Mouse (Mus musculus): ENCODE data around the gene Plcg2.

Gene Plcg2

DNA sequence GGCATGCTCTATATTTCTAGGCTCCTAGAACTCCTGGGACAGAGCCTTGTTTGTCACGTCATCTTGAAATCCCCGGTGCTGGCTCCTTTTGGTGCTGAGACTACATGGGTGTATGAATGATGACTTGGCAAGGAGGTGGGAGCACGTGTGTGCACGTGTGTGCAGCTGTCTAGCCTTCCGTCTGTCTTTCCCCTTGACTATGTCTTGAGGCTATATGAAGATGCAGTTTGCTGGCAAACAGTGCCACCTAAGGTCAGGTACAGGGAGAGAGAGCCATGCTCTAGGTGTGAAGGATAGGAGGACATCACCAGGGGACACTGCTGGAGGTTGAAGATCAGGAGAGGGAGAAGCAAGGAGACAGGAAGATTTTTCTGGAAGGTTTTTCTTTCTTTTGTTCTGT, 49.9 kb downstream of the Plcg2 start:
- no peak for ATAC-seq (ENCODE audit: low TSS enrichment)

DNA sequence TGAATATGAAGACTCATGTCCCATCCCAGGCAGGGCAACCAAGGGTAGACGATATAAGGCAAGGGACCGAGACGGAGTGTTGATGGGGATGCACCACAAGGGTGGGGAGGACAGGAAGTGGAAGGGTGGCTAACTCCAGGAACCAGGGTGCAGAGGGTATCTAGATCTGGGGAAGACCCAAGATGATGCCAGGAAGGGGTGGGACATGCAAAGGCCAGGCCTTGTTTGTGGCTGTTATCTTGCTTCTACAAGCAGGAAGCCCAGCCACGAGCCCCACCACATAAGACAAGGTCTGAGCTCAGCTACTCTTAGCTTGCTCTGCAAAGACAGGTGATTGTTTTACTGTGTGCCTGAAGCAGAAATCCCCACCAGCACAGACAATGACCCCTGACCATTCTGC, 50.4 kb downstream of the Plcg2 start:
- ATAC-seq (ENCODE audit: low TSS enrichment), result no peak

DNA sequence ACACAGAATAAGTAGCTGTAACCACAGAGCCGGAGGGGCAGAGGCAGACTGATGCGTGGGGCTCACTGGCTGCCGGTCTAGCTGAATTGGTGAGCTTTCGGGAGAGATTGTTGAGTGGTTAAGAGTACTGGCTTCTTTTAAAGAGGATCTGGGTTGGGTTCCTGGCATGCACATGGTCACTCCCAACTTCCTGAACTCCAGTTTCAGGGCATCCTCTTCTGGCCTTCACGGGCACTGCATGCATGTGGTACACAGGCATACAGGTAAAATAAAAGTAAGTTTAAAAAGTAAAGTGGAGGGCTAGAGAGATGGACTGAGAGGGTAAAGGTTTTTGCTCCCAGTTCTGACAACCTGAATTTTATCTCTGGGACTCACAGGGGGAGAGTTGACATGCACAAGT, 52.4 kb downstream of the Plcg2 start:
- no peak for ATAC-seq (ENCODE audit: low TSS enrichment)

DNA sequence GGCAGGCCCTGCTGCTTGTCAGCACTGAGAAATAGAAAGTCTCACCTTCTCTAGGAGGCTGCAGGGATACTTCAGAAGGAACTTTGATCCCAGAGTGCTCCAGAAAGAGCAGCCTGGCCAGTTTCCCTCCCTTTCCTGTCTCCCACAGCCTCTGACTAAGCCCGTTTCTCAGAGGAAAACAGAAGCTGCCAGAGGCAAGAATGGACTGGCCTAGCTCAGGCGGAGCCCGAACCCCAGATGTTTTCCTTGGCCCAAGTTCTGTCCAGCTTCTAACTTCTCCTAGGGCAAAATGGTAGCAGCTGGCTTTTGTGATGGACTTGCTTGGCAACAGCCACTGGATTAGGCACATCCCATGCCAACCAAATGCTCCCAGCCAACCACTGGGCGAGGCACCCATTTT, 62.9 kb downstream of the Plcg2 start:
- ATAC-seq (ENCODE audit: low TSS enrichment), result no peak

DNA sequence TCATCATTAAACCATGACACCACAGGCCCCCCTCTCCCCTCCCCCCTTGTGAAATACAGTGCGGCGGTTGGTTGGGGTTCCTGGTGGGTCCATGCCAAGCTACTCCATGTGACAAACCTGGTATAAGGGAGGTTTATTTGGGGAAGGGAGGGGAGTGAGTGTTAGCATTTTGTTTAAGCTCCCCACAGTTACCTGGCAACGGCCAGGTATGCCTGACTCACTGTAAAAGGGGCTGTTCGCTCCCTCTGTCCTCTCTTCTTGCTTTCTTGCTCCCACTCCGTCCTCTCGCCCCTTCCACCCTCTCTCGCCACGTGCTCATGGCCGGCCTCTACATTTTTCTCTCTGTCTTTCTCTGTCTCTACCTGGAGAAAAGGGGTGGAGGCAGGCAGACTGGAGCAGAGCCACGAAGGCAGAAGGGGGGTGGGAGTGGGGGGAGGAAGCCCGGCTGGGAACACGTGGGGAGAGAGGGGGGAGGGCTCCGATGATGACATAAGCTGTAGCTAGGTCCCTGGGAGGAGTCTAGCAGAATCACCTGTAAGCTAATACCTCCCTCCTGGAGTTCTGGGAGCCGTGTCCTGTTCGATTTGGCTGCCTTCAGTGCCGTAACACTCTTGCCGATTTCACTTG, 63.8 kb downstream of the Plcg2 start:
- ATAC-seq (ENCODE audit: low TSS enrichment), result no peak

DNA sequence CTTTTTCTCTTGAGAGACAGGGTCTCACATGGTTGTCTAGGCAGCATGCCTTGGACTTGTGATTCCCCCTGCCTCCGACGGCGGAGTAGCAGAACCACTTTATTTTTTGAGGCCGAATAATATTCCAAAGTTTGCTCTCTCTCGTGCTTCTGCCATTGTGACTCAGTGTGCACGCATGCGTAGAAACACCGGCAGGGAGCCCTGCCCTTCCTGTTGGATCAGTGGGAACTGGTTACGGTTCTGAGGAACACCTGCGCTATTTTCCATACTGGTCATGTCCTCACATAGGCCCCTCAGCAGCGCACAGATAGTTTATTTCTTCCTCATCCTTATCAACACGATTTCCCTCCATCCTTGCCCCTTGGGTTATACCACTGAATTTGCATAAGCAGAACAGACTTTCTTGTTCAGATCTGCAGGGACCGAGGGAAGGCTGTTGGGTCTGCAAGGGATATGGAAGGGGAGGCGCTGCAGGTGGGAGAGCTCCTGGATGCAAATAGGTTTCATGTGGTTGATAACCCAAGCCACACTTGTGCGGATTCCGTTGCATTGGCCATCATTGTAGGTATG, 64.4 kb downstream of the Plcg2 start:
- ATAC-seq (ENCODE audit: low TSS enrichment), result no peak

DNA sequence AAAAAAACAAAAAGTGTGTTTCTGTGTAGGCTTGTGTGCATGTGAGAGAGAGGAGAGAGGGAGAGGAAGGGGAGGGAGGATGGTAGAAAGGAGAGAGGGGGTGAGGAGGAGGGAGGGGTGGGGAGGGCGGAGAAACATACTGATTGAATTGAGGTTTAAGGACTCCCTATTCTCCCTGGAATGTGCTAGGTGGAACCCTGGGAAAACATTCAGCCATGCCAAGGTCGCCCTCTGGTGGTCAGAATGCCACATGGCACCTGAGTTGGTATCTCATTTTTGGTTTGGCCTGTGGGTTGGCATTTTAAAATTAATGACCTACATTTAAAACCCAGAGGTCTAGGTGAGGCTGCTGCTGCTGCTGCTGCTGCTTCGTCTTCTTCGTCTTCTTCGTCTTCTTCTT, 71.3 kb downstream of the Plcg2 start:
- peak; percentile 72 for ATAC-seq (ENCODE audit: low TSS enrichment)

DNA sequence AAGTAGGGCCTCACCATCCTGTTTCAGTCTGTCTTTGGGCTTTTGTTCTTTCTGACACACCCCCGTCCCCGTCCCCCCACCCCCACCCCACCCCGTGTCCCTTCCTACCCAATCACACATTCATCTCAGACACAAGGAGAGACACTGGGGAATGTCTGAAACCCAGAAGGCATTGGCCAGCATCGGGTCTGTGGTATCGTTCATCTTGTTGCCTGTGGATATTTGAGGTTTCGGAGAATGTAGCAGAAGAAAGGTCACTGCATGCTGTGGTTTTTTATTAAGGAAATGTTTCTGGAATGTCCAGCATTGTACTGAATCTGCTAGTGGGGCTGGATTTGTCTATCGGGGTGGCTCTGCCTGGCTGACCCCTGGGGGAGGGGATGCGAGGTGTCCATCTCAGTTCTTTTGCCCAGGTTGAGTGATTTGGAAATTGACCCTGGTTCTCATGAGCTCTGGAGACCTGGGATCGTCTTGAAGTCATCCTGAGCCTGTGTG, 78.2 kb downstream of the Plcg2 start:
- no peak for ATAC-seq (ENCODE audit: low TSS enrichment)

DNA sequence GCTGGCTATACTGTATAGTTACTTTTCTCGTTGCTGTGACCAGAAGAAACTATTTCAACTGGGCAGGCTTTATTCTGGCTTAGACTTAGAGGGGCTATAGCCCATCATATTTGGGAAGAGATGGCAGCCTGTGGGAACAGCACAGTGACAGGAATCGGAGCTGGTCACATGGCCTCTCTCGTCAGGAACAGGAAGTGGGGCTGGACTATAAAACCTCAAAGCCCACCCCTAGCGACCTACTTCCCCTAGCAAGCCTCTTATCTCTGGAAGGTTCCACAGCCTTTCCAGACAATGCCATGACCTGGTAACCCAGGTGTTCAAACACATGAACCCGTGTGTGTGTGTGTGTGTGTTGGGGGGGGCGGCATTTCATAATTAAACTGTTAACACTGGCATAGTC, 79.0 kb downstream of the Plcg2 start:
- no peak for ATAC-seq (ENCODE audit: low TSS enrichment)

DNA sequence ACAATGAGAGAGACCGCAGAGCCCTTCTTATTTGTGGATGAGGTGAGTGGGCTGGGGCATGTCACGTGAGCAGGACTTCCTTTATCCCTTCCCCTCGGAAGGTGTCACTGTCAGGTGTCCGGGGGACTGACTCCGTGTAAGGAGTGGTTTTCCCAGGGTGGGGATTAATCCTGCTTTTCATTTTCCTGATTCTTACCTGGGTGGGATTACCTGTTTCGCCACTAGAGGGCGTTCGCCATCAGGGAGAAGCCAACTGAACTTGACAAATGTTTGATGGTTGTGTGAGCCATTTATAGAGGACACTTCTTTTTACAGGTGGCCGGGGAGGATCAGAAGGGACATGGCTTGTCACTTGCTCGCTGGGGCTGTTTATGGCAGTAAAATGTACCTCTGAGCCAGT, 79.8 kb downstream of the Plcg2 start:
- no peak for ATAC-seq (ENCODE audit: low TSS enrichment)

DNA sequence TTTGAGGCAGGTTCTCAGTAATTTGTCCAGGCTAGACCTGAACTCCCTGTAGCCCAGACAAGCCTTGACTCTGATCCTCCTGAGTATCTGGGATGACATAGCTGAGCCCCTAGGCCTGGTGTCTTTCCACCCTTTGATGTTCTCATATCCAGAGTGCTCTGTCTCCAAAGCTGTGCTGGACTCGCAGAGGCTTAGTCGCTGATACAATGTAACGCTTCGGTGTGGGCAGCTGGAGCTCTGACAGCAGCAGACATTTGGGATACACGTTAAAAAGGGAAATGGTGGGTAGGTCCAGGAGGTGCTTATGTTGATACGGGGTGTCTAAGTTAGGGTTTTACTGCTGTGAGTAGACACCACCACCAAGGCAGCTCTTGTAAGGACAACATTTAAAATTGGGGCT, 80.8 kb downstream of the Plcg2 start:
- ATAC-seq (ENCODE audit: low TSS enrichment), result no peak

DNA sequence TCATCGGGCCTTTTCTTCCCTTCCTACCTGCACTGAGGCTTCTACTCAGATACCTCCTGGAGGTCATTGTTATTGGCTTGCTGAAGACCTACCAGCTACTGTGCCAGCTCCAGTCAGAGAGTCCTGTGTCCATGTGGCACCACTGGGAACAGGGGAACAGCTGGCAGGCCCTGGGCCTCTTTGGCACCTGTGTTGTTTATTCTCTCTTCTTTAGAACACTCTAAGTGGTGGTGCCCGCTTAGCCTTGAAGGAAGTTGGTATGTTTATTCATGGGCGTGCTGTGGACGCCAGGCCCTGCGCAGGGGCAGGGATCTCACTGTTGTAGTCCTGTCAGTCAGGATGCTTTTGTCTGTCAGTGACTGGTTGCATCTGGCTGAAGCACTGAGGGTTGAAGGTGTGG, 95.8 kb downstream of the Plcg2 start:
- ATAC-seq (ENCODE audit: low TSS enrichment), result no peak

DNA sequence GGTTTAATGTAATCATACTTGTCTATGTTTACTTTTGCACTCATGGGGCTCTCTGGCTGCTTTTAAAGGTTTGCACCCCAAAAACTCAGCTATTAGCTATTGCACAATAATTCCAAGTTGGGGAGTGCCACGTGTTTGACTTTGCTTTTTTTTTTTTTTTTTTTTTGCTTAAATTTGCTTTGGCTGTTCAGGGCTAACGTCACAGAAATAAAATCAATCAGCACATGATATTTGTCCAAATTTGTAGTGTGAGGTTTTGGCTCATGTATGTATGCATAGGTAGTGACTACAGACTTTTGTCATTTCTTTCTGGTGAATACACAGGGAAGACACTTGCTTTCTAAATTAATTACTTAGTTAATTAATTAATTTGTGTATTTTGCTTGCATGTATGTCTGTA, 96.9 kb downstream of the Plcg2 start:
- ATAC-seq (ENCODE audit: low TSS enrichment), result no peak

DNA sequence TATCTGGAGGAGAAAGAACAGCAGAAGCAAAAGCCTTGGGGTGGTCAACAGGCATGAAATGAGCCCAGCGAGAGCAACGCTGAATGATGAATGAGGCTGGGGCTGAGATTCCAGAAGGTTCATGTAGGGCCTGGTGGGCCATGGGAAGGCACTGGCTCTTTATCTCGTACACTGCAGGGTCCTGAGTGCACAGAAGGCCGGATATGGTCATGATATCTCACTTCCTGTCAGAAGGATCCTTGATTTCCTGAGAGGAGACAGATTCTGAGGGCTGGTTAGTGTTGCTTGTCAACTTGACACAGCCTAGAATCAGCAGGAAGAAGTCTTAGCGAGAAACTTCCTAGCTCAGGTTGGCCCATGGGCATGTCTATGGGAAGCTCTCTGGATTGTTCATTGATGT, 98.7 kb downstream of the Plcg2 start:
- ATAC-seq (ENCODE audit: low TSS enrichment), result no peak

DNA sequence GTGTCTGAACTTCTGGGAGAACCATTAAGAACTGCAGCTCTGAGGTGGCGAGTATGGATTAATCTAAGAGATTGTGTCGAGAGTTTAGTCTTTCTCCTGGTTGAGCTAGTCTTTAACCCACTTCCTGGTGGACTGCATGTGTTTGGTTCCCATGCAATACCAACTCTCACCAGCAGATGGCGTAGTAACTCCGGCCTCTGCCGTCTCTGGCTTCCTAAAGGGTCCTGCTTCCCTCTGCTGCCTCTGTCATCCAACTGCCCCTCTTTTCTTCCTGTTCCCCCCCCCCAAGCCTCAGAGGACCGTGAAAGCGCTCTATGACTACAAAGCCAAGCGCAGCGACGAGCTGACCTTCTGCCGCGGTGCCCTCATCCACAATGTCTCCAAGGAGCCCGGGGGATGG, 102.7 kb downstream of the Plcg2 start:
- ATAC-seq (ENCODE audit: low TSS enrichment), result no peak

DNA sequence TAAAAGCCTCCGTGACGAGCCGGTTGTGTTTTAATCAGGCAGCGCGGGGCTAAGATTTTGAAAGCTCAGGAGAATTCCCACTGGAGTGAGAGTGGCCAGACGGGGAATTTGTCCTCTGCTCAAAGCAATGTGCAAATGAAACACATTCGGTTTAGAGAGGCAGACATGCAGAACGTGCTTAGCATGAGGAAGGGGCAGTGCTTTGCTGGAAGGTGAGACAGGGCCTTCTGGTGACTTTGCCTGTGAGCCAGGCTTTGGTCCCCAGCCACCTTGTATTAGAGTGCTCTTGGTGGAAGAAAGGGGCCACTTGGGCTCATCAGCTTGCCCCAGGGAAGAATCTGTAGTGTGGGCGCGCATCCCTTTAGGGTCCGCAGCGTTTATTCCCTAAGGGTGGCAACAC, 106.0 kb downstream of the Plcg2 start:
- ATAC-seq (ENCODE audit: low TSS enrichment), result no peak

DNA sequence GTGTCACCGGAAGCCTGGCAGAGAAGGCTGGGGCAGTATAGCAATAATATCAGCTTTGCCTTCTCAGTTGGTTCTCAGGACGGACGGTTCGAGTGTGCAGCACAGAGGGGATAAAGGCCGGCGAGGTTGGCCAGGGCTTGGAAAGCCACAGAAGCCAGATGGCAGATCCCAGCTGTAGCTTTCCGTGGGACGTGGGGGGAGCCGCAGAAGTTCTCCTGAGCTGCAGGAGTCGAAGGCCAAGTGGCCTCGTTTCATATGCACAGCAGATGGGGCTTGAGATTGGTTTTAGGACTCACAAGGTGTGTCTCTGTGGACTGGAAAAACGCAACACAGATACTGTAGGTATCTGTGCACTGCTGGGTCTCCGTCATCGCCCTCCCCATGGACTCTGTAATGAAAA, 106.6 kb downstream of the Plcg2 start:
- ATAC-seq (ENCODE audit: low TSS enrichment), result no peak

DNA sequence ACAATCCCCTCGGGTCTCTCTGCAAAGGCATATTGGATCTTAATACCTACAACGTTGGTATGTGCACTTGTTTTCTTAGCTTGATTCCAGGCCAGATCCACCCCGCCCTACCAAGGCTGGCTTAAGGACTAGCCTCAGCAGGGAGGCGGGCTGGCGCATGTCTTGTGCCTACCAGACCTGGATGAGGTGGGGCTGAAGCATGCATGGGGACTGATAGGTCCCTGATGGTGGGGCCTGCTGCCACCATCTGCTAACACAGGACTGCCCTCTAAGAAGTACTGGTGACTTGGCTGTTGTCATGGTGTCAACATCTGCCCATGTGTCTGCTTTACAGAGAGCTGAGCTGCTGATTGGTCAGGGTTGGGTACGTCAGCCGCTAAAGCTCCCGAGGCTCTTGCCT, 107.1 kb downstream of the Plcg2 start:
- ATAC-seq (ENCODE audit: low TSS enrichment), result no peak

DNA sequence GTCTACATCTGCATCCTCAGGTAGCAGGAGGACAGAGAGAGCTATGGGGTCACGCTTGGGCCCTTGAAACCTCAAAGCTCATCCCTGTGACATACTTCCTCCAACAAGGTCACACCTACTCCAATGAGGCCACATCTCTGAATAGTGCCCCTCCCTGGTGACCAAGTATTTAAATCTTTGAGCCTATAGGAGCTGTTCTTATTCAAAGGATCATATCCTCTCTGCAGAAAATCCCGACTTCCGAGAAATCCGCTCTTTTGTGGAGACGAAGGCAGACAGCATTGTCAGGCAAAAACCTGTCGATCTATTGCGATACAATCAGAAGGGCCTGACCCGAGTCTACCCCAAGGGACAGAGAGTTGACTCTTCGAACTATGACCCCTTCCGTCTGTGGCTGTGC, 112.4 kb downstream of the Plcg2 start:
- ATAC-seq (ENCODE audit: low TSS enrichment), result no peak

DNA sequence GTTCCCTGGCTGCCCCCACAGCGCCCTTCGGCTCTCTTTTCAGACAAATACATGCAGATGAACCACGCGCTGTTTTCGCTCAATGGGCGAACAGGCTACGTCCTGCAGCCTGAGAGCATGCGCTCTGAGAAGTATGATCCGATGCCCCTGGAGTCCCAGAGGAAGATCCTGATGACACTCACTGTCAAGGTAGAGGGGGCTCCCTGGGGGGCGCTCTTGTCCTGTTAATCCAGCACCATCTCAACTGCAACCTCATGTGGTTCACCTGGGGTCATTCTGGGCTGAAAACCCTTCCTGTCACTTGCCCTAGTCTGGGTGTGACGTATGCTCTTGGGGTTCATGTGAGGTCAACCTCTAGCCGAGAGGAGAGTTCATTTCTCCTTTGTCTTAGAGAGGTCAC, 114.8 kb downstream of the Plcg2 start:
- ATAC-seq (ENCODE audit: low TSS enrichment), result no peak

DNA sequence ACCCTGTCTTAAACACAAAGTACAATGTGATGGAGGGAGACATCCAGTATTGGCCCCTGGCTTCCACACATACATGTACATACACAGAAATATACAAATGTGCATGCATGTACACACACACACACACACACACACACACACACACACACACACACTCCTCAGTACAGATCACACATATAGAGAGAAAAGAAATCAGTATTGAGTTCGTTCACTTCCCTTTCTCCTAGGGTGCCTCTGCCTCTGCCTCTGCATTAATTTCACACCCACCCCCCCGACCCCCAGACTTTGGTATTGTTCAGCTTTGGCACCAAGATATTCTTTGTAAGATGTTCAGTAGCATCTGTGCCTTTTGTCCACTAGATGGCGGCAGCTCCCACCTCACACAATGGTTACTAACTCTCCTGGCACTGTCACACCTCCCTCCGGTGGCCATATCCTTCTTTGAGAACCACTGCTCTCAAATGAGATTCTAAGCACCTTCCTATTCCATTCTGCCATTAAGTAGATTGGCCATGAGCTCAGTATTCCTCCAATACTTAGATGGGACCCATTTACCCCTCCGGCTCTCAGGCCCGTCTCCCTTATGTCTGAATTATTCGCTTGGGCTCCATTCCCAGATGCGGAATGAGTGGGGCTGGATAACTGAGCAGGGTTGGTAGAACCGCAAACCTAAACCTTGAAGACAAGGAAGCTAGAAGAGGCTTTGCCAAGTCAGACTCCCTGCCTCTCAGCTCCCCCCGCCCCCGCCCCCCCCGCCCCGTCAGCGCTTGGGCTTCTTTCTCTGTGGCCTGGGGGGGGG, 128.1 kb downstream of the Plcg2 start:
- peak; percentile 90 for ATAC-seq (ENCODE audit: low TSS enrichment)

DNA sequence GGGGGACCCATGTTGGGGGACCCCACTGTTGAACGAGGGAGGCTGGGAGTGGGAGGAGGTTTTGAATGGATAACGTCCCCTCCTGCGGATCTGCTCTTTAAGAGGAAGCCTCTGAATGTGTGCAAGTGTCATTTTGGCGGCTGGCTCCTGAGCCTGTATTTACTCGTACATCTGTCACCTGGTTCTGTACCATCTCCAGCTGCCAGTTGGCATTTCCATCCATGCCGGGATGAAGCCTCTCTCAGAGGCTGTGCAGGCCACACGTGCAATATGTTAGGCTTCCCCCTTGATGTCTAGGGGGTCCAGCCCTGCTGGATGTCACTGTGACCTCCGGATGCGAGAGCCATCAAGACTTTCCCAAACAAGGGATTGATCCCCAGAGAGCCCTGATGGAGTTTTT, 129.0 kb downstream of the Plcg2 start:
- no peak for ATAC-seq (ENCODE audit: low TSS enrichment)

DNA sequence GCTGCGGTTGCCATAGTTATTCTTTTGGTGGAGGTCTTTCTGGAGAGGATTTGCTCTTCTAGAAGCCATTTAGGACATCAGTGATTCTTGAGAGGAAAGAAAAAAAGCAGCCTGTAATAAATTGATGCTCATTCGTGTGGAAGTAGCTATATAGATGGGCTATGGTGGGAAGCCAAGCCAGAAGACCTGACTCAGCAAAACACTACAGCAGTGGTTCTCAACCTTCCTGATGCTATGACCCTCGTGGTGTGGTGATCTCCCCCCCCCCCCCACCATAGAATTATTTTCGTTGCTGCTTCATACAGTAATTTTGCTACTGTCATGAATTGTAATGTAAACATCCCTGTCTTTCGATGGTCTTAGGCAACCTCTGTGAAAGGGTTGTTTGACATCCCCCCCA, 134.4 kb downstream of the Plcg2 start:
- no peak for ATAC-seq (ENCODE audit: low TSS enrichment)

Data from frontal cortex, adult (tissue).